In the genomic region with DNA sequence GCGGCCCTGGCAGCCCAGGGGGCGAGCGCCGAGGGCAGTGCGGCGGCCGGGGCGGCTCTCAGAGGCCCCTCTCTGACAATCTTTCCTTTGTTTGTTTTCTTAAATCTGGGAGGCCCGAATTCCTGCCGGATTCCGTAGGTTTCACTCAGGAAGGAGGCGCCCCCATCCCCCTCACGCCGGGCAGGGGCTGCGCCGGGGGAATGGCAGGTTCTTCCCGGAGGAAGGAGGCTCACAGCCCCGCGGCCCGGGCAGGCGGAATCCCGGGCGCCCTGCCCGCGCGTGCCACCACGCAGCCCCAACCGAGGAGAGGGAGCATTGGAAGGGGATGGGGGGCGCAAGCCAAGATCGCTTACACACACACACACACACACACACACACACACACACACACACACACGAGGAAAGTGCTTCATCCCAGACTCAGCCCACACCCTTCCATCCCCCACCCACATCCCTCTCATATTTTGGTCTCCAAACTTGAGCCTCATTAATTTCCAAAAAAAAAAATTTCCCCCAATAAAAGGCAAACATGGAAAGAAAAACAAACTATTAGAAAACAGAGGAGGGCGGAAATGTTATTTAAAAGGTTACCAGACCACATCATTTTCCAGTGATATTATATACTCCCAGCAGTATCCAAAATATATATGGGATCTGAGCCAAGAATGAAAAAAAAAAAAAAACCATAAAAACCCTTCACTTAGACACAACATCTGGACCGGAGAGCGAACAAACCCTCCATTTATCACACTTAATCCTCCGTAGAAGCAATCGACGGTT, we compare ENCODE assay signal across 8 mouse cellular contexts. TPM values are rescaled to one million over a fixed set of nuclear protein-coding genes. Genes with fewer than 3 reads are reported as not detected.
DNase-seq lines count a peak whose midpoint lies in the region; ATAC-seq and TF ChIP-seq lines count a peak whose summit lies in the region.

No protein-coding gene starts in this region.

- WGBS in embryonic facial prominence, embryonic 15.5 days = 2% methylated on average over 33 of the region's 37 CpGs
- WGBS in stomach, embryonic 14.5 days = 1% methylated on average over 35 of the region's 37 CpGs

- peak; percentile 49; the same call in 1 of the 2 replicates for ATAC-seq in embryonic facial prominence, embryonic 15.5 days (ENCODE audit: insufficient number of reproducible peaks, low FRiP score, low TSS enrichment, low read depth)
- no peak; the same call in 1 of the 2 replicates for ATAC-seq in stomach, embryonic 14.5 days (ENCODE audit: insufficient number of reproducible peaks, insufficient read depth, low FRiP score, low read depth)
- no peak for ATAC-seq in megakaryocyte, adult 5-6 weeks (ENCODE audit: poor library complexity, severe bottlenecking)

- no peak for DNase-seq in left cerebral cortex, adult 2 months (ENCODE audit: extremely low spot score in 1 of 2, low spot score in 2 of 2)
- DNase-seq in left cerebral cortex, postnatal 36 days (ENCODE audit: low spot score in 2 of 2) = no peak
- peak; percentile 49 to 55 for DNase-seq in heart, postnatal 10 days
- DNase-seq in liver = peak; percentile 46
- no peak for DNase-seq in cerebellum, adult 9-10 months

- H3K9ac ChIP-seq in embryonic facial prominence, embryonic 15.5 days = no peak overlapping the region
- H3K9ac ChIP-seq in stomach, embryonic 14.5 days (replicated peaks; ENCODE audit: low read depth, low read length) = peak overlapping the region; percentile 25; the same call in 1 of the 2 replicates

- H3K4me2 ChIP-seq in embryonic facial prominence, embryonic 15.5 days (replicated peaks) = peak overlapping the region; percentile 73
- peak overlapping the region; percentile 52 for H3K4me2 ChIP-seq in stomach, embryonic 14.5 days (replicated peaks; ENCODE audit: low read depth, low read length)

- no peaks in the 10 kb centered on the region for H3K36me3 ChIP-seq in embryonic facial prominence, embryonic 15.5 days
- H3K36me3 ChIP-seq in stomach, embryonic 14.5 days (ENCODE audit: control insufficient read depth, insufficient read depth, low read length) = no peaks in the 10 kb centered on the region

- no peak overlapping the region for H3K27ac ChIP-seq in left cerebral cortex, adult 2 months
- H3K27ac ChIP-seq in embryonic facial prominence, embryonic 15.5 days (replicated peaks) = peak overlapping the region; percentile 78
- peak overlapping the region; percentile 90 for H3K27ac ChIP-seq in stomach, embryonic 14.5 days (ENCODE audit: low read length)

- peaks cover 34% of the 10 kb centered on the region for H3K4me1 ChIP-seq in embryonic facial prominence, embryonic 15.5 days
- H3K4me1 ChIP-seq in stomach, embryonic 14.5 days (ENCODE audit: control insufficient read depth, insufficient read depth, low read length) = peaks cover 43% of the 10 kb centered on the region

- H3K9me3 ChIP-seq in embryonic facial prominence, embryonic 15.5 days (replicated peaks) = no peaks in the 10 kb centered on the region
- H3K9me3 ChIP-seq in stomach, embryonic 14.5 days (ENCODE audit: control insufficient read depth, low read depth, low read length) = no peaks in the 10 kb centered on the region

- no peaks in the 10 kb centered on the region; the same call in 1 of the 2 replicates for H3K27me3 ChIP-seq in embryonic facial prominence, embryonic 15.5 days
- no peaks in the 10 kb centered on the region for H3K27me3 ChIP-seq in stomach, embryonic 14.5 days (ENCODE audit: control insufficient read depth, insufficient read depth, low read length)

- peak overlapping the region; percentile 20 for H3K4me3 ChIP-seq in left cerebral cortex, adult 2 months
- peak overlapping the region; percentile 39 for H3K4me3 ChIP-seq in embryonic facial prominence, embryonic 15.5 days (replicated peaks)
- peak overlapping the region; percentile 18 for H3K4me3 ChIP-seq in stomach, embryonic 14.5 days (ENCODE audit: low read depth, low read length)

- no peak for TF ChIP-seq CTCF in left cerebral cortex, adult 2 months (IDR thresholded peaks at IDR 0.05)

- intact Hi-C loops in left cerebral cortex, adult 2 months (cut with DNase I) = loop anchor here (2.0 kb wide), 1 partner anchor 51 kb away; the partner anchor contains the start of gene Foxp4
- intact Hi-C loops in left cerebral cortex, postnatal 36 days (cut with DNase I) = no loop called here
- intact Hi-C loops in heart, postnatal 10 days (cut with DNase I) = loop anchor here (2.0 kb wide), 1 partner anchor 25 kb away; no protein-coding TSS in a partner anchor

RNA-seq across cellular contexts. Expression of gene Foxp4, which starts 51.0 kb away (rescaled TPM):
- total RNA-seq in left cerebral cortex, adult 2 months (2021) = 10 to 100 TPM; 43.1 to 50.6 TPM
- 10 to 100 TPM; 44.1 to 55.9 TPM for total RNA-seq in left cerebral cortex, postnatal 36 days (2021)
- polyA plus RNA-seq in embryonic facial prominence, embryonic 15.5 days (2015; fragmentation: Nextera tagmentation; extraction: Ambion mirVana) = 17.0 and 19.3 TPM in 2 replicates
- total RNA-seq in heart, postnatal 10 days (2021) = 10 to 100 TPM; 12.3 to 15.9 TPM
- 41.8 and 43.3 TPM in 2 replicates for polyA plus RNA-seq in stomach, embryonic 14.5 days (2014; fragmentation: Nextera tagmentation; extraction: Ambion mirVana)
- total RNA-seq in megakaryocyte, adult 5-6 weeks (2015) = 7.1 and 8.8 TPM in 2 replicates
- 1.1 and 2.2 TPM in 2 replicates for total RNA-seq in megakaryocyte, adult 5-6 weeks (2017)

Comparison
In these comparisons a context has a peak if more than half of its experiments do, and no peak if none do; other contexts are left out.
1. DNase-seq: peak in heart, postnatal 10 days (2 of 2) and liver (single experiment); none in left cerebral cortex, adult 2 months (0 of 2), left cerebral cortex, postnatal 36 days (0 of 2) and cerebellum, adult 9-10 months (single experiment).
2. Peak in every context shown above with its lines, with median percentiles within 50 percentile points of each other: H3K4me3 ChIP-seq.